Mouse (Mus musculus) CH12.LX (cell line): ENCODE results near the gene Cstb. TPM values are rescaled to one million over a fixed set of nuclear protein-coding genes. Genes with fewer than 3 reads are reported as not detected.

Source experiments
- DNase-seq: peaks from one replicate; pipeline ENCODE4 v3.0.0-alpha.2; 2013; ENCODE audit errors: extremely low read depth
- H3K27ac ChIP-seq: 2 replicates; pipeline ENCODE4 v1.5.1; 2012; ENCODE audit warnings: low read depth, mild to moderate bottlenecking, control low read depth, moderate library complexity; ENCODE audit not compliant: insufficient read depth
- H3K27me3 ChIP-seq: replicated peaks from 2 replicates; pipeline ENCODE3; 2012; ENCODE audit warnings: inconsistent platforms
- H3K36me3 ChIP-seq, 2 experiments: replicated peaks in 1 of 2; 2 replicates each; pipeline versions ENCODE3 to v1.6.1; 2012; ENCODE audit warnings: inconsistent platforms in 1 of 2, low read length in 1 of 2, mild to moderate bottlenecking in 1 of 2, mixed read lengths in 1 of 2, moderate library complexity in 1 of 2; ENCODE audit not compliant: control insufficient read depth in 1 of 2, insufficient read depth in 1 of 2
- H3K4me1 ChIP-seq, 2 experiments: 2 replicates each; pipeline ENCODE4 v1.6.1; 2012; ENCODE audit warnings: inconsistent platforms in 1 of 2, moderate library complexity in 1 of 2; ENCODE audit not compliant: insufficient read depth in 2 of 2, control insufficient read depth in 1 of 2
- H3K4me2 ChIP-seq: 2 replicates; pipeline ENCODE4 v1.6.1; 2012; ENCODE audit warnings: low read depth, mild to moderate bottlenecking, control low read depth; ENCODE audit not compliant: poor library complexity, insufficient read depth, severe bottlenecking
- H3K4me3 ChIP-seq, 3 experiments: fragments of 150-350 bp in 1 of 3; sonication (generic) in 1 of 3; replicated peaks in 1 of 3; 2 replicates each; pipeline versions ENCODE3 to v1.5.1; 2011 to 2012; ENCODE audit warnings: low read depth in 2 of 3, low read length in 2 of 3, mild to moderate bottlenecking in 2 of 3, moderate library complexity in 2 of 3, control low read depth in 1 of 3, improper control_type of control experiment in 1 of 3, inconsistent platforms in 1 of 3, mixed read lengths in 1 of 3; ENCODE audit not compliant: poor library complexity in 1 of 3
- H3K79me2 ChIP-seq: replicated peaks from 2 replicates; pipeline ENCODE4 v1.6.1; 2012; ENCODE audit warnings: mild to moderate bottlenecking, moderate library complexity; ENCODE audit not compliant: control insufficient read depth, poor library complexity, insufficient read depth, severe bottlenecking; ENCODE audit errors: extremely low read depth
- H3K9ac ChIP-seq: 2 replicates; pipeline ENCODE4 v1.6.1; 2012; ENCODE audit warnings: low read depth, mild to moderate bottlenecking, control low read depth, moderate library complexity; ENCODE audit not compliant: insufficient read depth
- H3K9me3 ChIP-seq: replicated peaks from 2 replicates; pipeline ENCODE3; 2012; ENCODE audit warnings: low read length, inconsistent platforms, mixed read lengths
- BHLHE40 ChIP-seq: IDR thresholded peaks from 2 replicates; pipeline ENCODE4 v1.6.1; 2011; ENCODE audit warnings: mild to moderate bottlenecking, low read depth, low read length, improper control_type of control experiment
- CHD1 ChIP-seq: IDR thresholded peaks from 2 replicates; pipeline ENCODE4 v1.6.1; 2012; ENCODE audit warnings: low read depth, low read length, improper control_type of control experiment, inconsistent platforms
- CHD2 ChIP-seq: IDR thresholded peaks from 2 replicates; pipeline ENCODE4 v1.6.1; 2011; ENCODE audit warnings: low read length, improper control_type of control experiment
- CTCF ChIP-seq, 2 experiments: IDR thresholded peaks in 1 of 2; conservative IDR thresholded peaks in 1 of 2; 2 replicates each; pipeline ENCODE4 v1.5.1; 2011 to 2012; ENCODE audit warnings: low read depth in 2 of 2, low read length in 2 of 2, improper control_type of control experiment in 1 of 2, inconsistent platforms in 1 of 2, mild to moderate bottlenecking in 1 of 2, moderate library complexity in 1 of 2
- ELF1 ChIP-seq: IDR thresholded peaks from 2 replicates; pipeline ENCODE4 v1.6.1; 2014; ENCODE audit warnings: low read depth, mild to moderate bottlenecking, inconsistent platforms, low read length, improper control_type of control experiment
- GABPA ChIP-seq: IDR thresholded peaks from 2 replicates; pipeline ENCODE4 v1.6.1; 2012; ENCODE audit warnings: low read depth, low read length, improper control_type of control experiment, inconsistent platforms; ENCODE audit not compliant: insufficient replicate concordance
- HCFC1 ChIP-seq: IDR thresholded peaks from 2 replicates; pipeline ENCODE4 v1.6.1; 2012; ENCODE audit warnings: low read depth, mild to moderate bottlenecking, inconsistent platforms, low read length, improper control_type of control experiment
- IRF4 ChIP-seq: IDR thresholded peaks from 2 replicates; pipeline ENCODE4 v1.6.1; 2014; ENCODE audit warnings: low read depth, mild to moderate bottlenecking, inconsistent platforms, low read length, improper control_type of control experiment
- JUN ChIP-seq: IDR thresholded peaks from 2 replicates; pipeline ENCODE4 v1.6.1; 2011; ENCODE audit warnings: low read depth, mild to moderate bottlenecking, low read length, improper control_type of control experiment, moderate library complexity; ENCODE audit not compliant: insufficient read depth
- MAFK ChIP-seq: IDR thresholded peaks from 2 replicates; pipeline ENCODE4 v1.6.1; 2011; ENCODE audit warnings: low read length, improper control_type of control experiment; ENCODE audit not compliant: insufficient replicate concordance
- MAX ChIP-seq: IDR thresholded peaks from 2 replicates; pipeline ENCODE4 v1.6.1; 2011; ENCODE audit warnings: low read length, improper control_type of control experiment
- MEF2A ChIP-seq: IDR thresholded peaks from 2 replicates; pipeline ENCODE4 v1.6.1; 2014; ENCODE audit warnings: low read depth, mild to moderate bottlenecking, inconsistent platforms, low read length, improper control_type of control experiment, borderline replicate concordance
- MYC ChIP-seq: IDR thresholded peaks from 2 replicates; pipeline ENCODE4 v1.6.1; 2011; ENCODE audit warnings: low read depth, mild to moderate bottlenecking, improper control_type of control experiment, low read length
- NELFE ChIP-seq: IDR thresholded peaks from 2 replicates; pipeline ENCODE4 v1.6.1; 2011; ENCODE audit warnings: low read depth, low read length, improper control_type of control experiment
- NRF1 ChIP-seq: IDR thresholded peaks from 2 replicates; pipeline ENCODE4 v1.6.1; 2014; ENCODE audit warnings: low read depth, mild to moderate bottlenecking, inconsistent platforms, low read length, improper control_type of control experiment, moderate library complexity
- PAX5 ChIP-seq: IDR thresholded peaks from 2 replicates; pipeline ENCODE4 v1.6.1; 2012; ENCODE audit warnings: low read length, inconsistent platforms, mixed read lengths
- RCOR1 ChIP-seq: conservative IDR thresholded peaks from 2 replicates; pipeline ENCODE4 v1.6.1; 2012; ENCODE audit warnings: low read depth, mild to moderate bottlenecking, inconsistent platforms, low read length, improper control_type of control experiment
- SIN3A ChIP-seq: IDR thresholded peaks from 2 replicates; pipeline ENCODE4 v1.6.1; 2012; ENCODE audit warnings: low read length, improper control_type of control experiment, inconsistent platforms
- SMC3 ChIP-seq: IDR thresholded peaks from 2 replicates; pipeline ENCODE4 v1.6.1; 2011; ENCODE audit warnings: low read depth, low read length, improper control_type of control experiment
- TCF12 ChIP-seq: IDR thresholded peaks from 2 replicates; pipeline ENCODE4 v1.6.1; 2014; ENCODE audit warnings: low read depth, mild to moderate bottlenecking, inconsistent platforms, low read length, improper control_type of control experiment
- UBTF ChIP-seq: IDR thresholded peaks from 2 replicates; pipeline ENCODE4 v1.6.1; 2012; ENCODE audit warnings: low read depth, mild to moderate bottlenecking, inconsistent platforms, low read length, improper control_type of control experiment, moderate library complexity
- USF1 ChIP-seq: IDR thresholded peaks from 2 replicates; pipeline ENCODE4 v1.6.1; 2014; ENCODE audit warnings: low read depth, mild to moderate bottlenecking, inconsistent platforms, low read length, improper control_type of control experiment
- USF2 ChIP-seq: conservative IDR thresholded peaks from 2 replicates; pipeline ENCODE4 v1.6.1; 2011; ENCODE audit warnings: low read depth, low read length, improper control_type of control experiment
- ZKSCAN1 ChIP-seq: IDR thresholded peaks from 2 replicates; pipeline ENCODE4 v1.6.1; 2012; ENCODE audit warnings: low read depth, inconsistent platforms, low read length, improper control_type of control experiment, borderline replicate concordance
- ZMIZ1 ChIP-seq: IDR thresholded peaks from 2 replicates; pipeline ENCODE4 v1.6.1; 2012; ENCODE audit warnings: low read depth, mild to moderate bottlenecking, inconsistent platforms, low read length, improper control_type of control experiment
- dilution Hi-C: fragments of 300-500 bp; cut with MboI; formaldehyde crosslinking; loops from 2 replicates; pipeline ENCODE4 v1.14.3; 2020; ENCODE audit warnings: low sequenced_read_pairs; ENCODE audit not compliant: extremely low pct_unique_long_range_greater_than_20kb, extremely low pct_ligation_motif_present
- in situ Hi-C: fragments of 300-500 bp; cut with MboI; formaldehyde crosslinking; loops from 3 replicates; pipeline ENCODE4 v1.14.3; 2019; ENCODE audit warnings: low sequenced_read_pairs, low pct_ligation_motif_present, low pct_unique_long_range_greater_than_20kb, mixed read lengths
- polyA plus RNA-seq: library from polyadenylated mRNA; unstranded; fragments of >175 nt; gene quantifications from 2 replicates; pipeline ENCODE4 v1.2.1, GENCODE M21; 2012; ENCODE audit warnings: low read depth; ENCODE audit not compliant: insufficient read length
- total RNA-seq, 2 experiments: library from RNA; depleted of rRNA; stranded (reverse); fragments of 300-350 nt in 1 of 2; fragments of >200 nt in 1 of 2; gene quantifications; 2 replicates each; pipeline ENCODE4 v1.2.3; 2012 to 2014

Gene Cstb
- total and polyA plus RNA-seq, 3 experiments, result 139 to 226 (median 194) TPM

GRCm38 (mm10) chr10:78407132-78407531, 18.3 kb upstream of the Cstb start:
- Histone ChIP-seq H3K9me3 (no peaks in the 10 kb centered on the region), H3K4me2 (no peak overlapping the region), H3K27ac (no peak overlapping the region), H3K36me3 (peaks cover 83 to 89% of the 10 kb centered on the region in 2 experiments), H3K4me3 (no peak overlapping the region), H3K79me2 (peaks cover 32% of the 10 kb centered on the region), H3K9ac (no peak overlapping the region), H3K27me3 (no peaks in the 10 kb centered on the region), H3K4me1 (peaks cover 4 to 48% of the 10 kb centered on the region in 2 experiments)
- dilution Hi-C loops, result no loop called here
- TF ChIP-seq MYC, result no peak
- no peak for TF ChIP-seq TCF12
- TF ChIP-seq SIN3A, result no peak
- no peak for TF ChIP-seq JUN
- no peak for TF ChIP-seq CTCF (conservative IDR thresholded peaks at IDR 0.05 in 1 of 2, IDR thresholded peaks at IDR 0.05 in 1 of 2; ENCODE audit: low read depth in 2 of 2, low read length in 2 of 2)
- TF ChIP-seq HCFC1, result no peak
- no peak for TF ChIP-seq USF1
- TF ChIP-seq RCOR1, result no peak
- TF ChIP-seq IRF4, result no peak
- no peak for TF ChIP-seq MAFK
- no peak for TF ChIP-seq NELFE
- TF ChIP-seq SMC3, result no peak
- TF ChIP-seq ZKSCAN1, result no peak
- no peak for TF ChIP-seq MAX
- TF ChIP-seq UBTF, result no peak
- TF ChIP-seq CHD2, result no peak
- TF ChIP-seq MEF2A, result no peak
- TF ChIP-seq ZMIZ1, result no peak
- no peak for DNase-seq
- in situ Hi-C loops, result no loop called here

GRCm38 (mm10) chr10:78409035-78409788, 16.3 kb upstream of the Cstb start:
- in situ Hi-C loops, result no loop called here
- H3K4me1 ChIP-seq, result peaks cover 4 to 56% of the 10 kb centered on the region in 2 experiments
- H3K27me3 ChIP-seq, result no peaks in the 10 kb centered on the region
- peaks cover 63 to 68% of the 10 kb centered on the region in 2 experiments for H3K36me3 ChIP-seq
- no peak overlapping the region for H3K9ac ChIP-seq
- H3K9me3 ChIP-seq, result no peaks in the 10 kb centered on the region
- dilution Hi-C loops, result no loop called here
- no peak overlapping the region for H3K27ac ChIP-seq
- no peak overlapping the region for H3K4me2 ChIP-seq
- no peak for DNase-seq
- TF ChIP-seq HCFC1 (no peak), PAX5 (no peak), IRF4 (no peak), JUN (no peak), NRF1 (no peak), RCOR1 (no peak), USF1 (no peak), MEF2A (no peak), TCF12 (no peak), UBTF (no peak), ELF1 (no peak), BHLHE40 (no peak), CHD2 (no peak), GABPA (no peak), USF2 (no peak), CHD1 (no peak)
- H3K4me3 ChIP-seq, result no peak overlapping the region
- peaks cover 36% of the 10 kb centered on the region for H3K79me2 ChIP-seq
